Mouse (Mus musculus) midbrain, embryonic 12.5 days (tissue): ENCODE measurements around the gene Higd1a. TPM values are rescaled to one million over a fixed set of nuclear protein-coding genes. Genes with fewer than 3 reads are reported as not detected.

ENCODE experiments used
- ATAC-seq: fragments of 200-750 bp; cut with Nextera tagmentation; 2 replicates; pipeline ENCODE4 v1.8.0; 2017; ENCODE audit warnings: low read depth, moderate TSS enrichment, moderate library complexity; ENCODE audit not compliant: low FRiP score
- H3K27ac ChIP-seq: fragments of 300-500 bp; sonication (generic); replicated peaks from 2 replicates; pipeline ENCODE4 v1.5.1; 2016; ENCODE audit warnings: mild to moderate bottlenecking
- H3K27me3 ChIP-seq: fragments of 300-500 bp; sonication (generic); 2 replicates; pipeline ENCODE4 v1.6.1; 2016; ENCODE audit warnings: mild to moderate bottlenecking
- H3K36me3 ChIP-seq: fragments of 300-500 bp; sonication (generic); 2 replicates; pipeline ENCODE4 v1.6.1; 2016
- H3K4me1 ChIP-seq: fragments of 300-500 bp; sonication (generic); 2 replicates; pipeline ENCODE4 v1.6.1; 2016
- H3K4me2 ChIP-seq: fragments of 300-500 bp; sonication (generic); replicated peaks from 2 replicates; pipeline ENCODE4 v1.6.1; 2016; ENCODE audit warnings: mild to moderate bottlenecking, moderate library complexity
- H3K4me3 ChIP-seq: fragments of 300-500 bp; sonication (generic); 2 replicates; pipeline ENCODE4 v1.5.1; 2016; ENCODE audit warnings: mild to moderate bottlenecking
- H3K9ac ChIP-seq: fragments of 300-500 bp; sonication (generic); replicated peaks from 2 replicates; pipeline ENCODE4 v1.6.1; 2016; ENCODE audit warnings: mild to moderate bottlenecking, moderate library complexity
- H3K9me3 ChIP-seq: fragments of 300-500 bp; sonication (generic); 2 replicates; pipeline ENCODE4 v1.6.1; 2016; ENCODE audit warnings: mild to moderate bottlenecking
- WGBS: fragments of 180-500 bp; shearing (Covaris S2); methylation state at CpG from one replicate; pipeline ENCODE4 v1.1.7; 2016; 5-methylcytosine and 5-hydroxymethylcytosine counted together
- polyA plus RNA-seq: library from polyadenylated mRNA; unstranded; fragments of >200 nt; fragmentation: Nextera tagmentation; extraction: Ambion mirVana; gene quantifications from 2 replicates; pipeline ENCODE4 v1.2.1, GENCODE M21; 2016

Gene Higd1a
- polyA plus RNA-seq, 1 experiment from 2014 or later = 142 TPM

DNA sequence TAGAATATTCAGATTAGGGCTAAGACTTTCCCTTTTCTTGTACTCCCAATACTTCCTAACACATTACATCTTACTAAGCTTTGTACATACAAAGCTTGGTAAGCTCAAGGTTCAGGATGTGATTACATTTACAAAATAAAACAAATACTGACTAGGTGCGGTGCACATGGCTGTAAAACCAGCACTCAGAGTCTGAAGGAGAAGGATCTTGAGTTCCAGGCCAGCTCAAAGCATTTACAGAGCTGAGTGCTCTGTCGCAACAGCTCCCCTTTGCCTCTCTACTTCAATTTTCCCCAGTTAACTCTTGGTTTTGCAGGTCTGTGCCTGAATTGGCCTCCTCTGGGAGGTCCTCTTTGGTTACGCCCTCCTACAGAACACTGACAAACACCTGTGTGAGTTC, 3.9 kb downstream of the Higd1a start:
- Histone ChIP-seq H3K36me3 (peaks cover 28% of the 10 kb centered on the region), H3K27ac (no peak overlapping the region), H3K9ac (no peak overlapping the region), H3K4me2 (no peak overlapping the region), H3K27me3 (no peaks in the 10 kb centered on the region), H3K4me3 (no peak overlapping the region), H3K9me3 (no peaks in the 10 kb centered on the region), H3K4me1 (peaks cover 9% of the 10 kb centered on the region)
- no peak for ATAC-seq
- WGBS = 97% methylated on average over 3 of the region's 3 CpGs

DNA sequence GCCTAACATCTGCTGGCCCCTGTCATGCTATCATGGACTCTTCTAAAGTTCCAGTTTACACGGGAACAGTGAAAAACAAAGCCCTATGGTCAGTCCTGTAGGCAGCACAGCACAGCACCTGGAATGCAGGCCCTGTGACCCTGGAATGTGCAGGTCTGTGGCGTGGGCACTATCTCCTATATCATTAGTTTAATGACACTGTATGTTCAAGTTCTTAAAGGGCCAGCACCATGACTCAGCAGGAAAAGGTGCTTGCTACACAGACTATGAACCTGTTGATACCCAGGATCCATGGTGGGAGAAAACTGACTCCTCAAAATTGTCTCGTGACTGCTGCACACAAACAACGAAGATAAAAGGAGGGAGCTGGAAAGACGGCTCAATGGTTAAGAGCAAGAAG, 10.3 kb downstream of the Higd1a start:
- H3K36me3 ChIP-seq = peaks cover 46% of the 10 kb centered on the region
- 89% methylated on average over 5 of the region's 5 CpGs for WGBS

DNA sequence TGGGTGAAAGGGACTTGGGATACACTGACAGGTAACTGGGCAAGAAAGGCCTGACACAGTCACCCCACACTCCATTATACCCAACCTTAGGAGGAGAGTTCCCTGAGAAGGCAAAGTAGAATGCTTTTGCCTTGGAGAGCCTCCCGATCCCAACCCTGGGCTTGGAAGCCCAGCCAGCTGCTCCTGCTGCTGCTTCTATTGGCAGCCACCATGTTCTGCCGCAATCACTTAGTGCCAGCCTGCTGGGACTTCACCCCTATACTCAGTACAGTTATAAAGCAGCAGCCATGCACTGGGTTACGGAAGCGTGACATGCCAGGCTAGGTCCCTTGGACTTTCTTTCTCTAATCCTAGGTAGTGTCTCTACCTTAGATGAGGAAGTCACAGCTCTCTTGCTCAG, 11.0 kb downstream of the Higd1a start:
- peaks cover 44% of the 10 kb centered on the region for H3K36me3 ChIP-seq
- H3K4me2 ChIP-seq = no peak overlapping the region

More for the DNA sequence above, 10.3 kb downstream of the Higd1a start:
- Histone ChIP-seq H3K4me3 (no peak overlapping the region), H3K27ac (no peak overlapping the region), H3K4me2 (no peak overlapping the region), H3K27me3 (no peaks in the 10 kb centered on the region), H3K9ac (no peak overlapping the region), H3K9me3 (no peaks in the 10 kb centered on the region), H3K4me1 (no peaks in the 10 kb centered on the region)
- no peak for ATAC-seq

DNA sequence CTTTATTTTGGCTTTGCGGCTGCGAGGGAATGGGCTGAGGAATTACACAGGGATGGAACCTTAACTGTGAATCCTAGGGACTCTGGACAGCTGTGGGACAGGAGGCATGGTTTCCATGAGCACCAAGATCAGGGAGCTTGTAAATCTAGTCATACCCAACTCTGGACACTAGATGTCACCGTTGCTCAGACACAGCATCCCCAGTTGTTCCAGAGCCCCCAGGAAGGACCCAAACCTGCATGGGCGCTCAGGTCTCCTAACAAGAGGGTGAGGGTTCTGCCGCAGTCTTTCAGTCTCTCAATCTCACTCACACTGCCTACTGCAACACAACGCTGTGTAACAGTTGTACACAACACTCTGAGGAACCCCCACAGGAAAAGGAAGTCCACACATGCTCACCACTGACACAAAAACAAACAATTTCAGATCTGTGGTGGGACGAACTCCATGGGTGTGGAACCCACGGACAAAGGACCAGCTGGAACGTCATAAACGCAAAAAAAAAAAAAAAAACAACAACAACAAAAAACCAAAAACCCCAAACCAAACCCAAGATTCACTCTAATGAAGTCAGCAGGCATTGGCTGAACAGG, 11.5 kb downstream of the Higd1a start:
- Histone ChIP-seq H3K27ac (no peak overlapping the region), H3K9me3 (no peaks in the 10 kb centered on the region), H3K4me3 (no peak overlapping the region), H3K9ac (no peak overlapping the region), H3K4me1 (no peaks in the 10 kb centered on the region), H3K27me3 (no peaks in the 10 kb centered on the region; the same call in 1 of the 2 replicates), H3K36me3 (peaks cover 38% of the 10 kb centered on the region), H3K4me2 (no peak overlapping the region)
- WGBS = 56% methylated on average over 10 of the region's 10 CpGs
- peak; percentile 23; the same call in 1 of the 2 replicates for ATAC-seq

More for the DNA sequence above, 11.0 kb downstream of the Higd1a start:
- 97% methylated on average over 4 of the region's 4 CpGs for WGBS
- H3K9me3 ChIP-seq = no peaks in the 10 kb centered on the region
- H3K9ac ChIP-seq = no peak overlapping the region
- no peak overlapping the region for H3K27ac ChIP-seq
- no peak for ATAC-seq
- no peaks in the 10 kb centered on the region for H3K27me3 ChIP-seq
- H3K4me1 ChIP-seq = no peaks in the 10 kb centered on the region
- H3K4me3 ChIP-seq = no peak overlapping the region

DNA sequence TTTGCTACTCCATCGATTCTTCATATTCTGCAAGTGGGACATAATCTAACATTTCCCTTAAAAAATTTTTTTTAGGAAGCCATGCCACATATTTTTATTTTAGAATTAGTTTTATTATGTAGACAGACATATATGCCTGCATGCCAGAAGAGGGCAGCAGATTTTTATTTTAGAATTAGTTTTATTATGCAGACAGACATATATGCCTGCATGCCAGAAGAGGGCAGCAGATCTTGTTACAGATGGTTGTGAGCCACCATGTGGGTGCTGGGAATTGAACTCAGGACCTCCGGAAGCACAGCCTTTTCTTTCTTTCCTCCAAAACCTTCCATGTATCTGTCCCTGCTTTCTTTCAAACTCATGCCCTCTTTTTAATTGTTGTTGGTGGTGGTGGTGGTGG, 15.2 kb downstream of the Higd1a start:
- H3K4me2 ChIP-seq = no peak overlapping the region
- peaks cover 8% of the 10 kb centered on the region; the same call in 1 of the 2 replicates for H3K27me3 ChIP-seq
- 0 out of 2 replicates have a peak, but pooled peaks cover 11% of the 10 kb centered on the region for H3K4me1 ChIP-seq
- no peak overlapping the region for H3K27ac ChIP-seq
- no peak overlapping the region for H3K9ac ChIP-seq
- H3K9me3 ChIP-seq = no peaks in the 10 kb centered on the region
- H3K36me3 ChIP-seq = peaks cover 6% of the 10 kb centered on the region; the same call in 1 of the 2 replicates
- H3K4me3 ChIP-seq = no peak overlapping the region
- WGBS = 90% methylated on average over 2 of the region's 2 CpGs
- no peak for ATAC-seq

DNA sequence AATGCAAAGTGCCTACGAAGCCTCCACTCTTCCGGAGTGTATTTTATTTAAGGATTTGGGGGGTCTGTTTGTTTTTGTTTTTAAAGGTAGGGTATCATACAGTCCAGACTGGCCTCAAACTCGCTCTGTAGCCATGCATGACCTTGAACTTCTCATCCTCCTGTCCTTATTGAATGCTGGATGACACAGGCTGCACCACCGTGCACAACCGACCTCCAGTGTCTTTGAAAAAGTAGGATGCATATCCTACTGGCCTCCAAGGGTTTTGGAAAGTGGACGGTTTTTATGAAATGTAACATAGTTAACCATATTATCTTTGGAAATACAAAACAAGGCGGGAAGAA, 18.6 kb downstream of the Higd1a start:
- Histone ChIP-seq H3K9ac (no peak overlapping the region), H3K4me1 (0 out of 2 replicates have a peak, but pooled peaks cover 11% of the 10 kb centered on the region), H3K36me3 (no peaks in the 10 kb centered on the region), H3K4me3 (peak overlapping the region; percentile 55), H3K27ac (no peak overlapping the region), H3K9me3 (0 out of 2 replicates have a peak, but pooled peaks cover 6% of the 10 kb centered on the region), H3K4me2 (peak overlapping the region; percentile 70), H3K27me3 (peaks cover 8% of the 10 kb centered on the region; the same call in 1 of the 2 replicates)
- 38% methylated on average over 7 of the region's 7 CpGs for WGBS
- peak; percentile 73 for ATAC-seq

DNA sequence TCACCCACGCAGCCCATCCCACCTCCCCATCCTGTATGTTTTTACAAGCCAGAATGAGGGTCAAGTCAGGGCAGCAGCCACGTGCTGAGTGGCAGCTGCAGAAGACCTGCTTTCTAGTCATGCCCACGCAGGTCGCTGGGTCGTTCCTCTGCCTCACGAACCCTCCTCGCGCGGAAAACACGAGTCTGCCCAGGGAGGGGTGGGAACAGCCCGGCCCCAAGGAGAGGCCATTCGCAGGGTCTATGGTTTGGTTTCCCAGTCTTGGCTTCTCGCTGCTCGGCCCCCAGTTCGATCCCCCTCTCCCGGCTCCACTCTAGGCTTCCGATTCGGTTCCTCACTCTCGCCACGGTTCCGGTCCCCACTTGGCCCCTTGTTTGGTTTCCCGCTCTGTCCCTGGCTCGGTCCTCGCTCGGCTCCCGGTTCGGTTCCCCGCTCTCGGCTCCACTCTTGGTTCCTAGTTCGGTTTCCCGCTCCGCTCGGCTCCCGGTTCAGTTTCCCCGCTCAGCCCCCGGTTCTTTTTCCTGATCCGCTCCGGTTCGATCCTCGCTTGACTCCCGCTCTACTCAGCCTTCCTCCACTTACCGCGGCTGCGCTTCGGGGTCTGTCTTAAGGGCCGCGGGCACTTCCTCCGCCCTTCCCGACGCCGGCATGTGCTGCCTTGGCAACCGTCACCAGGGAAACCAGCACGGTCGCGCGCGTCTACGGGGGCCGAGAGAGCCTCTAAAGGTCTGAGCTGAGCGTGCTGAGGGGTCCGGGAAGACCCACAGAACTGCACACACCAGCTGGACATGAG, 19.1 kb downstream of the Higd1a start, which contains the start of gene Ccdc13:
TSS of gene Ccdc13 (minus strand) at position 633 of the 793 bp plus-strand sequence.
- H3K27ac ChIP-seq = no peak within 1 kb of the TSS
- peak within 1 kb of the TSS; percentile 57 for H3K9ac ChIP-seq
- WGBS = 2% methylated on average over 61 of the region's 61 CpGs
- peak; percentile 95 for ATAC-seq
- 0 out of 2 replicates have a peak, but pooled peaks cover 6% of the 10 kb centered on the region for H3K9me3 ChIP-seq
- peaks cover 8% of the 10 kb centered on the region; the same call in 1 of the 2 replicates for H3K27me3 ChIP-seq
- H3K36me3 ChIP-seq = no peaks in the 10 kb centered on the region
- peak within 1 kb of the TSS; percentile 55 for H3K4me3 ChIP-seq
- peak within 1 kb of the TSS; percentile 70 for H3K4me2 ChIP-seq
- 0 out of 2 replicates have a peak, but pooled peaks cover 11% of the 10 kb centered on the region for H3K4me1 ChIP-seq

DNA sequence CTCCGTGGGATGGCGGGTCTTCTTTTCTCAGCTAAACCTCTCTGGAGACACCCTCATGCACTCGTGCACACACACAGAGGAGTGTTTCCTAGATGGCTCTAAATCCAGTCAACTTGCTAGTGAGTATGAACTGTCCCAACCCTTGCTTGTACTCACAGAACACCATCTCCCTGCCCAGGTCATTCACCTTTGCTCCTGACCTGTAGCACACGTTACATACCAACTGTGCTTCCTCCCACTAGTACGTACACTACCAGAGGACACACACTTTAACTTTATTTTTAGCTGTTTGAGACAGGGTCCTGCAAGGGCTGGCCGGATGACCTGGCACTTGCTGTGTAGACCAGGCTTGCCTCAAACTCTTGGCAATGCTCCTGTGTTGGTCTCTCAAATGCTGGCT, 20.2 kb downstream of the Higd1a start:
- Histone ChIP-seq H3K27me3 (peaks cover 8% of the 10 kb centered on the region; the same call in 1 of the 2 replicates), H3K4me2 (no peak overlapping the region), H3K4me1 (0 out of 2 replicates have a peak, but pooled peaks cover 11% of the 10 kb centered on the region), H3K27ac (no peak overlapping the region), H3K4me3 (no peak overlapping the region), H3K9ac (no peak overlapping the region), H3K9me3 (0 out of 2 replicates have a peak, but pooled peaks cover 6% of the 10 kb centered on the region), H3K36me3 (no peaks in the 10 kb centered on the region)
- WGBS = 96% methylated on average over 6 of the region's 6 CpGs
- ATAC-seq = no peak

DNA sequence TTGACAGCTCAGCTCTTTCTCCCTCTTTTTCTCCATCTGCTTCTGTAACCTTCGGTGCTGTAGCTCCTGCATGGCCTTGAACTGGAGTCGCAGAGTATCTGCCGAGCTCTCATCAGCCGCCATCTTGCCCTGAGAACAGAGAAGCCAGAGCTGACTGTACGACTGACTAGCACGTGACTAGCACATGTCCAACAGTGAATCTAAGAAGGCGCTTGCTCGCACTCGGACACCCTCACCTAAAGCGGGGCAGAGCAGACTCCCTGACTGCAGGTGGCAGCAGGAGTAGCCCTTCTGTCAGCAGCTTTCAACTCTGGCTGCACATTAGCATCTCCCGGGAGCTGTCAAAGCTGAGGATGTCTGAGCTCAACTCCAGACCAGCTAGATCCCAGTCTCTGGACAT, 24.3 kb downstream of the Higd1a start:
- 0 out of 2 replicates have a peak, but pooled peaks cover 6% of the 10 kb centered on the region for H3K9me3 ChIP-seq
- no peak overlapping the region for H3K9ac ChIP-seq
- H3K27me3 ChIP-seq = 0 out of 2 replicates have a peak, but pooled peaks cover 4% of the 10 kb centered on the region
- WGBS = 86% methylated on average over 11 of the region's 11 CpGs
- H3K4me3 ChIP-seq = no peak overlapping the region
- no peaks in the 10 kb centered on the region for H3K36me3 ChIP-seq
- no peak for ATAC-seq
- H3K27ac ChIP-seq = no peak overlapping the region
- 0 out of 2 replicates have a peak, but pooled peaks cover 4% of the 10 kb centered on the region for H3K4me1 ChIP-seq
- no peak overlapping the region for H3K4me2 ChIP-seq

DNA sequence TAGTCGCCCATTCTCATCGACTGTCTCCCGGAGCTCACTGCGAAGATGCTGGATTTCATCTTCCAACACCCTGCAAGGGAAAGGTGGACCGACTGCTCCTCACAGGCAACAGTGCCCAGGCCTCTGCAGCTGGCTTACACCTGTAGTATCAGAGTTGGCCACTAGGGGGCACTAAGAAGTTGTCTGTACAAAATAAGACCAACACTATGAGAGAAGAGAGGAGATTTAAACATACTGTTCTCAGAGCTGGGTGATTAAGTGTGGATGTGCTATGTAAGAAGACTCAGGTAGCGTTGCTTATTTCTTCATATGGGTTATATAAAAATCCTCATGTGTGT, 27.2 kb downstream of the Higd1a start:
- H3K4me2 ChIP-seq = no peak overlapping the region
- peak; percentile 38 for ATAC-seq

DNA sequence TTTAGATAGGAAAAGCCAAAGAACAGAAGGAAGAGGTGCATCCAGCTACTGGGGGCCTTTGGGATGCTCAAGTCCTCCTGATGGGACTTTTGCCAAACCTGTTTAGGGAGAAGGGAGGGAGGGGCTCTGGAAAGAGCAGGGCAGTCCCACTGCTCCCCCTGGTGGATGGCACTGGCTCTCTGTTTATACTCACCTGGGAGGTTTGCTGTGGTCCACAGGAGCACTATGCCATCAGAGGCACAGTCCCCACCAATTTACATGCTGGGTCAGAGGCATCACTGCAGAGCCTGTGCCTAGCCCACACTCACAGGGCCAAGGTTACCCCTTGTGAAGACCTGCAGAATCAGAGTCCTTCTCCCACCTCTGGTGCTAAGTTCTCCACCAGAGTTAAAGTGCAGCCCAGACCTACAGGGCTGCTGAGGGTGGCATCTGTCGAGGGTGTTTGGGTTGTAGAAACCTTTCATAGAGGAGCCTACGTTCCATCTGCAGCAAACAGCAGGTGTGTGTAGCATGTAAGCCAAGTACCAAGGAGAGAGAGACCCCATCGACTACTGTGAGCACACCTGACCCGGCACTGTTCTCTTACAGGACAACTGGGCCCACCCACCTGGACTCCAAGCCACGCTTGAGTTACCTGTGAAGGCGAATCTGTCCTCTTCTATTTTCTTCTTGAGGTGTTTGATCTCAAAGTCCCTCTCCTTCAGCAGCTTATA, 27.8 kb downstream of the Higd1a start:
- Histone ChIP-seq H3K4me2 (no peak overlapping the region), H3K4me1 (no peaks in the 10 kb centered on the region), H3K9ac (no peak overlapping the region), H3K36me3 (no peaks in the 10 kb centered on the region), H3K9me3 (0 out of 2 replicates have a peak, but pooled peaks cover 1% of the 10 kb centered on the region), H3K27ac (no peak overlapping the region), H3K4me3 (no peak overlapping the region), H3K27me3 (no peaks in the 10 kb centered on the region)
- WGBS = 82% methylated on average over 6 of the region's 6 CpGs
- ATAC-seq = peak; percentile 30; the same call in 1 of the 2 replicates

More for the DNA sequence above, 27.2 kb downstream of the Higd1a start:
- 32% methylated on average over 6 of the region's 6 CpGs for WGBS
- Histone ChIP-seq H3K9me3 (0 out of 2 replicates have a peak, but pooled peaks cover 6% of the 10 kb centered on the region), H3K27ac (no peak overlapping the region), H3K9ac (no peak overlapping the region), H3K4me1 (no peaks in the 10 kb centered on the region), H3K36me3 (no peaks in the 10 kb centered on the region), H3K4me3 (no peak overlapping the region), H3K27me3 (no peaks in the 10 kb centered on the region)
